Mouse (Mus musculus): ENCODE results near the gene Sdr9c7.

Sdr9c7 gene

DNA sequence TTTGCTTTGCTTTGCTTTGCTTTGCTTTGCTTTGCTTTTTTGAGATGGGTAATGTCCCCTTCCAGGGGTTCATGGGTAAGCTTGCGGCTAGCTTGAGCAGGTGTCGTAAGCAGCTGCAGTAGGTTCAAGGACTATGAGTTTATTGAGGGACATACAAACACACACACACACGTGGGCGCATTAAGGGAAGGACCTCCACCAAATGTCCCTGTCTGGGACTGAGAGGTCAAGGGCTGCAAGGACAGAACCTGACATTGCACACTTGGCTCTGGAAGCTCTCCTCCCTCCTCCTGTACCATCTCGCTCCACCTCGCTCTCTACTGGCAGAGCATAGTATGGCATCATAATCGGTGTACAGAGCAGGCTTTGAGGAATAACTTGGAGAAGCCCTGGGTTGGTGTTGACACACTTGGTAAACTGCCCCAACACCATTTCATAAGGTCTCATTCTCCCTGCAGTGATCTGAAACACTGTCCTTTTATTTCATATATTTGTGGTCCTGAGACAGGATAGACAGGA, 60.9 kb downstream of the Sdr9c7 start:
- no peak for DNase-seq (ENCODE audit: extremely low spot score, low spot score)
